Mouse (Mus musculus) forebrain, postnatal 0 days (tissue): Measurements from ENCODE around the gene Tspan18. TPM values are rescaled to one million over a fixed set of nuclear protein-coding genes. Genes with fewer than 3 reads are reported as not detected.

Experiments
- ATAC-seq: fragments of 200-750 bp; cut with Nextera tagmentation; 2 replicates; pipeline ENCODE4 v1.8.0; 2017; ENCODE audit warnings: mild to moderate bottlenecking, moderate library complexity
- DNase-seq: peaks from one replicate; pipeline ENCODE4 v3.0.0-alpha.2; 2015
- H3K27ac ChIP-seq: fragments of 300-500 bp; sonication (generic); 2 replicates; pipeline ENCODE4 v1.5.1; 2014; ENCODE audit warnings: low read depth, mild to moderate bottlenecking, antibody characterized with exemption, low read length, moderate library complexity, mixed read lengths
- H3K27me3 ChIP-seq: fragments of 300-500 bp; sonication (generic); 2 replicates; pipeline ENCODE4 v1.6.1; 2014; ENCODE audit warnings: mild to moderate bottlenecking, low read length, mixed read lengths; ENCODE audit not compliant: insufficient read depth
- H3K36me3 ChIP-seq: fragments of 300-500 bp; sonication (generic); 2 replicates; pipeline ENCODE4 v1.6.1; 2014; ENCODE audit warnings: mild to moderate bottlenecking, moderate library complexity; ENCODE audit not compliant: insufficient read depth
- H3K4me1 ChIP-seq: fragments of 300-500 bp; sonication (generic); 2 replicates; pipeline ENCODE4 v1.6.1; 2014; ENCODE audit warnings: antibody characterized with exemption; ENCODE audit not compliant: insufficient read depth
- H3K4me2 ChIP-seq: fragments of 300-500 bp; sonication (generic); 2 replicates; pipeline ENCODE4 v1.6.1; 2014; ENCODE audit warnings: low read depth, mild to moderate bottlenecking, moderate library complexity
- H3K4me3 ChIP-seq: fragments of 300-500 bp; sonication (generic); 2 replicates; pipeline ENCODE4 v1.5.1; 2014; ENCODE audit warnings: low read depth, low read length, mixed read lengths
- H3K9ac ChIP-seq: fragments of 300-500 bp; sonication (generic); 2 replicates; pipeline ENCODE4 v1.6.1; 2014; ENCODE audit warnings: mild to moderate bottlenecking
- H3K9me3 ChIP-seq: fragments of 300-500 bp; sonication (generic); 2 replicates; pipeline ENCODE4 v1.6.1; 2016; ENCODE audit warnings: low read length
- CTCF ChIP-seq: sonication (generic); IDR thresholded peaks from 2 replicates; pipeline ENCODE4 v1.5.1; 2016; ENCODE audit warnings: antibody characterized with exemption, control low read depth, low read depth
- WGBS: fragments of 180-500 bp; shearing (Covaris S2); extraction: QIAGEN DNeasy Blood & Tissue Kit; methylation state at CpG from one replicate; pipeline ENCODE4 v1.1.7; 2014; 5-methylcytosine and 5-hydroxymethylcytosine counted together
- polyA plus RNA-seq: library from polyadenylated mRNA; unstranded; fragments of >200 nt; fragmentation: Nextera tagmentation; extraction: Ambion mirVana; gene quantifications from 2 replicates; pipeline ENCODE4 v1.2.1, GENCODE M21; 2015
- total RNA-seq: library from RNA; depleted of rRNA; stranded (reverse); fragments of >200 nt; gene quantifications from 2 replicates; pipeline ENCODE4 v1.2.3, GENCODE M21; 2014

Tspan18 gene
- total and polyA plus RNA-seq, 2 experiments from 2014 or later = 14.4 to 23.1 TPM

DNA sequence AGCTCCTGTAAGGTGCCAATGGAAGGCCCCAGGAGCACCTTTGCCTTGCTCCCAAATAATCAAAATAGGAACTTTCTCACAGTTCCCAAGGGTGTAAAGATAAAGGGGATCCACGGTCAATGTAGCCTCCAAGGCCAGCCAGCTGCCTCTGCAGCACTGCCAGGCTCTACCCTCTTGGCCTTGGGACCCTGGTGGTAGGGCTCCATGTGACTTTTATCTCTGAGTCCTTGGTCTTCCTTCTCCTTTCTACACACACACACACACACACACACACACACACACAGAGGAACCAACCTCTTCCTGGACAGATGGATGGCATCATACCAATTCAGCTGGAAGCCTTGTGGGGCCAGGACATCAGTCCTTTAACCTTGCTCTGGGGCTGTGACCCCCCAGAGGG is 102.2 kb downstream of the Tspan18 start:
- DNase-seq (no peak), ATAC-seq (no peak)
- 69% methylated on average over 1 of the region's 1 CpGs for WGBS
- no peaks in the 10 kb centered on the region for H3K36me3 ChIP-seq
- no peak overlapping the region for H3K4me3 ChIP-seq
- H3K4me2 ChIP-seq = no peak overlapping the region
- H3K27ac ChIP-seq = no peak overlapping the region
- H3K27me3 ChIP-seq = no peaks in the 10 kb centered on the region
- H3K4me1 ChIP-seq = peaks cover 13% of the 10 kb centered on the region
- H3K9ac ChIP-seq = no peak overlapping the region
- no peaks in the 10 kb centered on the region for H3K9me3 ChIP-seq
- TF ChIP-seq CTCF = no peak

DNA sequence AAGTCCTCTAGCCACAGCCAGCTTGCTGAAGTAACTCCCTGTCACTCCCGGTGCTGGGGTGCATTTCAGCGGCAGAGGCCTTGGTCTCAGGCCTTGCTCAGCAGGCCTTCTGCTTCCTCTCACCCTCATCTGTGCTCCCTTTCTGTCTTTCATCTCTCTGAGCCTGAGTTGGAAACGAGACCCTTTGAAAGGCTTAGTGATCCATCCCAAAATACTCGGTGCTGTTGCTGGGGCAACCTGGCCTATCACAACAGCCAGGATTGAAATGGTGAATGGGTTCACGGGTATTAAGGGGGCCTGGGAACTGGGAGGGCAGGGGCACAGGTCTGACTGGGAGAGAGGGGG is 105.9 kb downstream of the Tspan18 start:
- H3K4me2 ChIP-seq = no peak overlapping the region
- H3K4me1 ChIP-seq = peaks cover 16% of the 10 kb centered on the region
- no peaks in the 10 kb centered on the region for H3K27me3 ChIP-seq
- H3K27ac ChIP-seq = peak overlapping the region; percentile 64
- TF ChIP-seq CTCF = no peak
- ATAC-seq = peak; percentile 36
- H3K4me3 ChIP-seq = no peak overlapping the region
- WGBS = 4% methylated on average over 5 of the region's 5 CpGs
- DNase-seq = peak; percentile 52
- no peaks in the 10 kb centered on the region for H3K9me3 ChIP-seq
- no peak overlapping the region for H3K9ac ChIP-seq
- no peaks in the 10 kb centered on the region for H3K36me3 ChIP-seq

DNA sequence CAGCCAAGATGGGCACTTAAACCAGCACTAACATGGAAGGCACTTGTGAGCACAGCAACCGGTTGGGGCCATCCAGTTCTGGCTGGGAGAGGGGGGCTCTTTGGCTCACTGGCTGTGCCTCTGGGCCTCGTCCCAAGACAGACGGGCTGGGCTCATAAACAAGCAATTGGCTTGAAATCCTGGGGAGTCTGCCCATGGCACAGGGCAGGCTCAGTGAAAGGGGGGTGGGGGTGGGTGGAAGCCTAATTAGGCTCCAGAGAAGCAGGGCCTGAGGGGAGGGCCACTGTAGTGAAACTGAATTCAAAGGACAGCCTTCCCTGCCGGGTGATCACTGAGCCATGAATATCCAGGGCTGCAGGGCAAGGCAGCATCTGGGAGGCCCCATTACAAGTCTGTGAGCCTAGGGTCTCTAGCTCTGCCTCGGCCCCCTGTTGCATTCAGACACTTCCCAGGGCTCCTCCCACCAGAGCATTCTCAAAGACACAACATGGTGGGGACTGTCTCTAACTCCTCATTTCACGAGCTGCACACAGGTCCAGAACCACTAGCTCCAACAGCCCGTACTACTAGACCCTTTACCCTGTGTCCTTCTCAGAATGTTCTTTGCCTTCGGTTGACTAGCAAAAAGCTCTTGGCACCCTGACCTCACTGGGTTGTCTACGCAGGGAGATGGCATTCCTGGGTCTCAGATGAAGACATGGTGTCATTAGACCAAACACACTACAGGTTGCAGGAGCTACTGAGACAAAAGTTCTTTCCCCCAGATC is 106.4 kb downstream of the Tspan18 start:
- H3K4me2 ChIP-seq = peak overlapping the region; percentile 8; the same call in 1 of the 2 replicates
- no peak overlapping the region for H3K9ac ChIP-seq
- WGBS = 18% methylated on average over 9 of the region's 9 CpGs
- H3K9me3 ChIP-seq = no peaks in the 10 kb centered on the region
- H3K27me3 ChIP-seq = no peaks in the 10 kb centered on the region
- peak; percentile 91 for ATAC-seq
- H3K36me3 ChIP-seq = no peaks in the 10 kb centered on the region
- H3K4me3 ChIP-seq = no peak overlapping the region
- peaks cover 16% of the 10 kb centered on the region for H3K4me1 ChIP-seq
- H3K27ac ChIP-seq = peak overlapping the region; percentile 67
- DNase-seq = peak; percentile 86
- no peak for TF ChIP-seq CTCF

DNA sequence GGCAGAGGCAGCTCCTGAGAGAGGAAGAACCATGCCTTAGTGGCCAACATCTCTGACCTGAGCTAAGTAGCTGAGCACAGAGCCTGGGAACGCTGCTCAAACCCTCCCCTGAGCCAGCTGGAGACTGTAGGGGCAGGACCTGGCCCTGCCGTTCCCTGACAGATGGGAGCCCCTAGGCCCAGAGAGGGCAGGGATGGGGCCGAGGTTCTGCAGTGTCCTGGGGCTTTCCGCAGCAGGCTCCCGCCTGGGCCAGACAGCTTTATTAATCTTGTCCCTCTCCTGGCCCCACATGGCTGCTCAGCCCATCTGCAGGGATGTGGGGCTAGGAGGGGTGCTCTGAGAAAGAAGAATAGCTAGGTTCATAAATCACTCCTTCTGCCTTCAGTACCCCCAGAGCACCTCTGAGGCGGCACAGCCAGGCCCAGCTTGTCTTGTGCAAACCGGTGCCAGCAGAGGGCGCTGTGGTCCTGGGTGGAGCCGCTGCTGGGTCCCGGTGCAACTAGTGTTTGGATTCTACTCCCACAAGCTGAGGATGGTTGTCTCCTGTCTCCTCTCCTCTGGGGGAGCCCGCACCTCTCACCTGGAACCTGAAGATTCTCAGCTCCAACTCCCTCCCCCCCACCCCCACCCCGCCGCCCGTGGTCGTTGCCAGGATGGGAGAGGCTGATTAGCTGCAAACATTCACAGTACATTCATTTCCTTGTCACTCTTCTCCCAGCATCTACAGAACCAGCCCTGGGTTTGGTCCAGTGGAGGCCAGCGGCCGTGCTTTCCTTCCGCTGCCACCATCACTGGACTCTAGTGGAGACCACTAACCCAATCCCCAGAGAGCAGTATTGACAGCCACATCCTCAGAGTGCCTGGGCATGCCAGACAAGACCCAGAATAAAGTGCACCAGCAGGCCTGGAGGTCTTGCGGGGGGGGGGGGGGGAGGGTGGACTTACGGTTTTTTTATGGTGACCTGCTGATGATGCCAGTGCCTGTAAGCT is 107.4 kb downstream of the Tspan18 start:
- H3K4me2 ChIP-seq = peak overlapping the region; percentile 8; the same call in 1 of the 2 replicates
- peaks cover 16% of the 10 kb centered on the region for H3K4me1 ChIP-seq
- no peaks in the 10 kb centered on the region for H3K9me3 ChIP-seq
- peak overlapping the region; percentile 67; the same call in 1 of the 2 replicates for H3K27ac ChIP-seq
- no peaks in the 10 kb centered on the region for H3K36me3 ChIP-seq
- H3K27me3 ChIP-seq = no peaks in the 10 kb centered on the region
- peak overlapping the region; percentile 23; the same call in 1 of the 2 replicates for H3K9ac ChIP-seq
- no peak overlapping the region for H3K4me3 ChIP-seq
- DNase-seq = peak; percentile 92
- 9% methylated on average over 20 of the region's 20 CpGs for WGBS
- peak; percentile 76 for ATAC-seq
- peak; percentile 94 for TF ChIP-seq CTCF

DNA sequence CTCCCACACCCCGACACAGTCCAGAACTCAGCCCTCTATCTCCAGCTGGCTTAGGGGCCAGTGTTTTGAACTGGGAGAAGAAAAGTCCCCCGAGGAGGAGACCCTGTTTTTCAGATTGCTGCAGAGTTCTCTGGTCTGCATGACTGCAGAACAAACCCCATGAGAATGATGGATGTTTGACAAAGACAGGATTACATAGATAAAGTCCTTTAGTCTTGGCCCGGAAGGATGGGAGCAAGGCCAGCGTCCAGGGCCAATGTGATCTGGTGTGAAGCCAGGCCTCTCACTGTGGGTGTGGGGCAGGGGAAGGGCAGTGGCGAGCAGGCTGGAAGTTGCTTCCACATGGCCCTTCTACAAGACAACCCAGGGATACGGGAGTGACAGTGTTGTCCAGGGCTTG is 110.8 kb downstream of the Tspan18 start:
- 60% methylated on average over 6 of the region's 6 CpGs for WGBS
- H3K4me1 ChIP-seq = peaks cover 11% of the 10 kb centered on the region
- H3K4me2 ChIP-seq = no peak overlapping the region
- no peak overlapping the region for H3K9ac ChIP-seq
- no peaks in the 10 kb centered on the region for H3K9me3 ChIP-seq
- no peak overlapping the region for H3K4me3 ChIP-seq
- no peak for TF ChIP-seq CTCF
- no peak overlapping the region for H3K27ac ChIP-seq
- ATAC-seq (no peak), DNase-seq (no peak)
- H3K36me3 ChIP-seq = no peaks in the 10 kb centered on the region
- no peaks in the 10 kb centered on the region for H3K27me3 ChIP-seq

DNA sequence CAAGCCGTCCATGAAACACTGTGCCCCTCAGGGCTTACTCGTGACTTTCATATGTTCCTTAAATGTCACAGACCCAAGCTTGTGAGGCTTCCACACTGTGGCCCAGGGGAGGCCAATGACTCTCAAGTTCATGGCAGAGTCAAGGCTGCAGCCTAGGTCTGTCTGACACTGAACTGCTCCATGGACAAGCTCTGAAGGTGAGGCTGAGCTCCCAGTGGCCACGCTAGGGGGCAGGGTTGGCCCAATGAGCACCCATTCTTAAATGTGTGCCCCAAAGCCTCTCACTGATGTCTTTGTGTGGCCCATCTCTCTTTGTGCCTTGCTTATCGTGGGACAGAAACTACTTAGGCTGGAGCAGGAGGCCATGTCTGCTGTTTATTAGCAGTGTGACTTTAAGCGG is 113.9 kb downstream of the Tspan18 start:
- DNase-seq (no peak), ATAC-seq (no peak)
- Histone ChIP-seq H3K9ac (no peak overlapping the region), H3K4me1 (0 out of 2 replicates have a peak, but pooled peaks cover 4% of the 10 kb centered on the region), H3K27me3 (no peaks in the 10 kb centered on the region), H3K36me3 (no peaks in the 10 kb centered on the region; the same call in 1 of the 2 replicates), H3K9me3 (no peaks in the 10 kb centered on the region), H3K4me2 (no peak overlapping the region), H3K4me3 (no peak overlapping the region), H3K27ac (no peak overlapping the region)
- WGBS = 58% methylated on average over 5 of the region's 5 CpGs
- TF ChIP-seq CTCF = peak; percentile 41; the same call in 1 of the 2 replicates

DNA sequence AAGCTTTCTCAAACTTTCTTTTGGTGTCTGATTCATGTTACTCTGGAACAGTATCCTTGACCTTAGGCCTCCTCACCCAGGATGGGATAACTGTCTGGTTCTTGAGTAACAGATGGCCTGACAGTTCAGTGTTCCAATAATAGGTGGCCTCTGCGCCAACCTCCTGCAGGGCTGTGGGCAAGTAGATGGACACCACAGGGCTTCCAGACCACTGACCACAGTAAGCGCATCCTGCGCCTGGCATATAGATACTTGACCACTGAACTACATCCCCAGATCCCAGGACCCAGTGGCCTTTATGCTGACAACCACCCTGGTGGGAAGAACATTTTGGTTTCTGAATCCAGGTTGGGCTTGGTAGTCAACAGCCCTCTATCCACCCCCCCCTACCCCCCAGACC is 114.7 kb downstream of the Tspan18 start:
- H3K27me3 ChIP-seq = no peaks in the 10 kb centered on the region
- no peak for ATAC-seq
- WGBS = 96% methylated on average over 3 of the region's 3 CpGs

More for the DNA sequence above, 114.7 kb downstream of the Tspan18 start:
- H3K4me3 ChIP-seq = no peak overlapping the region
- H3K27ac ChIP-seq = no peak overlapping the region
- no peak for TF ChIP-seq CTCF
- H3K9me3 ChIP-seq = no peaks in the 10 kb centered on the region
- H3K9ac ChIP-seq = no peak overlapping the region
- no peak overlapping the region for H3K4me2 ChIP-seq
- 0 out of 2 replicates have a peak, but pooled peaks cover 4% of the 10 kb centered on the region for H3K4me1 ChIP-seq
- no peaks in the 10 kb centered on the region; the same call in 1 of the 2 replicates for H3K36me3 ChIP-seq
- no peak for DNase-seq
